Mouse (Mus musculus) spleen, adult 2 months (tissue): ENCODE data around the gene Plekhd1.

Experiments used
- CTCF ChIP-seq: fragments of 200-500 bp; IDR thresholded peaks from 2 replicates; pipeline ENCODE4 v1.5.1; 2011; ENCODE audit warnings: mild to moderate bottlenecking, inconsistent platforms; ENCODE audit not compliant: insufficient read depth, insufficient read length, insufficient replicate concordance; ENCODE audit errors: extremely low read depth
- POLR2A ChIP-seq: fragments of 200-500 bp; IDR thresholded peaks from 2 replicates; pipeline ENCODE4 v1.6.1; 2011; ENCODE audit warnings: low read depth, low read length, inconsistent platforms

DNA sequence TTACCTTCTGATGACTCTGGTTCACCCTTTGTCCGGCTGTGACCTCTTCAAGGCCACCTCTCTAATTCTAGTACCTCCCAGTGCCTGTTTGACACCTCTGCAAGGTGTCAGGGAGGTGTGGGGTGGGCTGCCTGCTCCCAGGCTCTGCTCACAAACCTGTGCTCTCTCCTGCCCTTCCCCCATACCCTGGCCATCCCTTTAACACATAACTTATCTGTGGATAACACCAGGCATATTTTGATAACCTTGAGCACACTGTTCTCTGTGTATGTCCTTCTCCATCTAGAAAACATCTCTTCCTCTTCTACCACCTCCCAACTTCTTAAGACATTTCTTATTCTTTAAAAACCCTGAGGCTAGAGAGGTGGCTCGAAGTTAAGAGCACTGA lies 6.7 kb downstream of the Plekhd1 start:
- TF ChIP-seq CTCF (no peak), POLR2A (no peak)
